Mouse (Mus musculus) T-helper 1 cell (primary cell): Measurements from ENCODE around the gene Ccdc88c.

ENCODE experiments used
- in situ Hi-C: fragments of 300-600 bp; cut with MboI, MseI; formaldehyde crosslinking; loops from one replicate; pipeline ENCODE4 v1.15.1; 2025; ENCODE audit warnings: high pct_unique_total_duplicates

Ccdc88c gene

GRCm38 (mm10) chr12:100890548-100890947 is 138.3 kb downstream of the Ccdc88c start:
- in situ Hi-C loops, result no loop called here

- in situ Hi-C loops, result loop anchor here (5.0 kb wide), 1 partner anchor 36 kb away; no protein-coding TSS in a partner anchor
Observed at GRCm38 (mm10) chr12:100887801-100888258, 141.0 kb downstream of the Ccdc88c start.

- in situ Hi-C loops, result loop anchor here (5.0 kb wide), 1 partner anchor 35 kb away; no protein-coding TSS in a partner anchor
Observed at GRCm38 (mm10) chr12:100886877-100887276, 142.0 kb downstream of the Ccdc88c start.

GRCm38 (mm10) chr12:100885585-100885984 is 143.3 kb downstream of the Ccdc88c start:
- in situ Hi-C loops, result loop anchor here (5.0 kb wide), 1 partner anchor 33 kb away; no protein-coding TSS in a partner anchor

GRCm38 (mm10) chr12:100883168-100883567 is 145.7 kb downstream of the Ccdc88c start:
- in situ Hi-C loops, result no loop called here

- in situ Hi-C loops, result no loop called here
Observed at GRCm38 (mm10) chr12:100878556-100878955, 150.3 kb downstream of the Ccdc88c start.

GRCm38 (mm10) chr12:100877936-100878335 is 150.9 kb downstream of the Ccdc88c start:
- in situ Hi-C loops, result no loop called here

GRCm38 (mm10) chr12:100875960-100876359 is 152.9 kb downstream of the Ccdc88c start:
- in situ Hi-C loops, result no loop called here

- in situ Hi-C loops, result no loop called here
Observed at GRCm38 (mm10) chr12:100875553-100875952, 153.3 kb downstream of the Ccdc88c start.

- in situ Hi-C loops, result no loop called here
Observed at GRCm38 (mm10) chr12:100873612-100874011, 155.2 kb downstream of the Ccdc88c start.

GRCm38 (mm10) chr12:100871841-100872240 is 157.0 kb downstream of the Ccdc88c start:
- in situ Hi-C loops, result no loop called here

GRCm38 (mm10) chr12:100871234-100871633 is 157.6 kb downstream of the Ccdc88c start:
- in situ Hi-C loops, result no loop called here

- in situ Hi-C loops, result no loop called here
Observed at GRCm38 (mm10) chr12:100868049-100868622, 160.7 kb downstream of the Ccdc88c start.

GRCm38 (mm10) chr12:100867097-100867496 is 161.8 kb downstream of the Ccdc88c start:
- in situ Hi-C loops, result no loop called here

GRCm38 (mm10) chr12:100865509-100866078 is 163.3 kb downstream of the Ccdc88c start:
- in situ Hi-C loops, result no loop called here

- in situ Hi-C loops, result no loop called here
Observed at GRCm38 (mm10) chr12:100865072-100865471, 163.8 kb downstream of the Ccdc88c start.

GRCm38 (mm10) chr12:100862856-100863446 is 165.9 kb downstream of the Ccdc88c start:
- in situ Hi-C loops, result no loop called here

- in situ Hi-C loops, result no loop called here
Observed at GRCm38 (mm10) chr12:100862272-100862671, 166.6 kb downstream of the Ccdc88c start.
